ENCODE assay signal across 8 mouse cellular contexts in genomic region chr10:68355471-68356092, GRCm38 (mm10).
DNase-seq lines count a peak whose midpoint lies in the region; ATAC-seq and TF ChIP-seq lines count a peak whose summit lies in the region.

No protein-coding gene starts in this region.

- TF ChIP-seq CTCF in embryonic fibroblast, embryonic 13.5 days (IDR thresholded peaks at IDR 0.05; ENCODE audit: borderline replicate concordance, insufficient read depth, low read length), result no peak

- H3K27ac ChIP-seq in heart, embryonic 12.5 days (ENCODE audit: poor library complexity, severe bottlenecking), result peak overlapping the region; percentile 48; the same call in 1 of the 2 replicates
- peak overlapping the region; percentile 96 for H3K27ac ChIP-seq in embryonic fibroblast, embryonic 13.5 days (ENCODE audit: insufficient read depth, low read length)
- H3K27ac ChIP-seq in limb, embryonic 11.5 days (replicated peaks; ENCODE audit: low read depth, low read length), result peak overlapping the region; percentile 55; the same call in 1 of the 2 replicates

- H3K4me2 ChIP-seq in heart, embryonic 12.5 days, result no peak overlapping the region
- H3K4me2 ChIP-seq in limb, embryonic 11.5 days (ENCODE audit: low read depth, severe bottlenecking), result no peak overlapping the region; the same call in 1 of the 2 replicates

- peaks cover 3% of the 10 kb centered on the region; the same call in 1 of the 2 replicates for H3K9me3 ChIP-seq in heart, embryonic 12.5 days (replicated peaks)
- H3K9me3 ChIP-seq in limb, embryonic 11.5 days (ENCODE audit: control insufficient read depth, low read length), result no peaks in the 10 kb centered on the region

- 48% methylated on average over 6 of the region's 6 CpGs for whole genome bisulfite sequencing in heart, embryonic 12.5 days
- WGBS in limb, embryonic 11.5 days, result 21% methylated on average over 6 of the region's 6 CpGs

- DNase-seq in heart, postnatal 10 days, result no peak
- peak; percentile 52 for DNase-seq in 3T3-L1 (ENCODE audit: low read depth, low spot score)
- no peak for DNase-seq in limb, embryonic 11.5 days (ENCODE audit: low spot score)
- no peak for DNase-seq in natural killer cell, adult 2 months (ENCODE audit: low spot score in 2 of 2)
- DNase-seq in right cerebral cortex, postnatal 10 days (ENCODE audit: low spot score in 2 of 2), result no peak
- DNase-seq in frontal cortex, postnatal 10 days (ENCODE audit: low spot score in 2 of 2), result no peak

- intact Hi-C loops in heart, postnatal 10 days (cut with DNase I), result loop anchor here (5.0 kb wide), 1 partner anchor 552 kb away; no protein-coding TSS in a partner anchor

- H3K4me1 ChIP-seq in heart, embryonic 12.5 days (replicated peaks), result peaks cover 3% of the 10 kb centered on the region
- peaks cover 6% of the 10 kb centered on the region for H3K4me1 ChIP-seq in embryonic fibroblast, embryonic 13.5 days (ENCODE audit: control insufficient read depth, insufficient read depth, low read length)
- H3K4me1 ChIP-seq in limb, embryonic 11.5 days (ENCODE audit: control insufficient read depth, insufficient read depth, low read length), result no peaks in the 10 kb centered on the region; the same call in 1 of the 2 replicates

- H3K36me3 ChIP-seq in heart, embryonic 12.5 days, result no peaks in the 10 kb centered on the region
- H3K36me3 ChIP-seq in limb, embryonic 11.5 days (ENCODE audit: control insufficient read depth, insufficient read depth, low read length), result no peaks in the 10 kb centered on the region

- H3K4me3 ChIP-seq in heart, embryonic 12.5 days, result no peak overlapping the region
- no peak overlapping the region for H3K4me3 ChIP-seq in embryonic fibroblast, embryonic 13.5 days (ENCODE audit: insufficient read depth, low read length)
- H3K4me3 ChIP-seq in limb, embryonic 11.5 days (ENCODE audit: low read depth, low read length), result no peak overlapping the region

- TF ChIP-seq POLR2A in embryonic fibroblast, embryonic 13.5 days (IDR thresholded peaks at IDR 0.05; ENCODE audit: low read depth, low read length), result no peak

- no peaks in the 10 kb centered on the region for H3K27me3 ChIP-seq in heart, embryonic 12.5 days (replicated peaks)
- no peaks in the 10 kb centered on the region for H3K27me3 ChIP-seq in limb, embryonic 11.5 days (ENCODE audit: control insufficient read depth, insufficient read depth, low read length)

- no peak for ATAC-seq in heart, embryonic 12.5 days (ENCODE audit: insufficient number of reproducible peaks, low FRiP score)
- ATAC-seq in limb, embryonic 11.5 days (ENCODE audit: insufficient number of reproducible peaks, low FRiP score, low TSS enrichment, low read depth), result no peak

- H3K9ac ChIP-seq in heart, embryonic 12.5 days, result no peak overlapping the region
- no peak overlapping the region for H3K9ac ChIP-seq in limb, embryonic 11.5 days (ENCODE audit: low read length)
